Comparison of ENCODE assay signal across 8 mouse cellular contexts in the genomic region with DNA sequence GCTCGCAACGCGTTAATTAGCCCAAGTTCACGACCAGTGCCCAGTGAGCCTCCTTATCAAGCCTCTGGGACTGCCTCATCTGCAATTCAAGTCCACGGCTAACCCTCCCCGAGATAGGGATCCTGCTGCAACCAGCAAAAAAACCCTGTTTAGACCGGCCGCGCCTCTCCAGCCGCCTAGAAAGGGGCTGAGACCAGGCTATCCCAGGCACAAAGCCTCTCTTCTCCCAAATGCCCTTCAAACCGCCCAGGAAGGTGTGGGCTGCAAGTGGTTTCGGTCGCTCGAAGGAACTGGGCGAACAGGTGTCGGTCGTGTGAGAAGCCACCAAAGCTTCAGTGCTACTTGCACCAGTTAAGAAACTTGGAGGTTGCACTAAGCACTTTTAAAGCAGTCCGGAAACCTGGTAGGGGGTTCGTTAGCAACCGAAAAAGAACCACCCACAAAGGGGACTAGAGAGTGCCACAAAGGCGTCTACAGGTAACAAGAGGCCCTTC. TPM values are rescaled to one million over a fixed set of nuclear protein-coding genes. Genes with fewer than 3 reads are reported as not detected.
A peak's percentile ranks its signal among the peaks of the same experiment; 100 is the strongest.
DNase-seq lines count a peak whose midpoint lies in the region; ATAC-seq and TF ChIP-seq lines count a peak whose summit lies in the region.

No protein-coding gene starts in this region.

- peak overlapping the region; percentile 68 for H3ac ChIP-seq in myocyte (ENCODE audit: control insufficient read depth, insufficient read length)

- WGBS in hindbrain, embryonic 16.5 days: under 1% methylated on average over 21 of the region's 21 CpGs
- WGBS in liver, embryonic 13.5 days (ENCODE audit: insufficient replicate concordance): under 1% methylated on average over 21 of the region's 21 CpGs

- no peak for TF ChIP-seq POLR2A in myocyte (IDR thresholded peaks at IDR 0.05; ENCODE audit: insufficient read length, low read depth)

- peak; percentile 25 to 60 for DNase-seq in urinary bladder, adult 18-20 months (ENCODE audit: low spot score in 2 of 2)
- DNase-seq in urinary bladder, postnatal 10 days (ENCODE audit: low spot score): no peak
- peak; percentile 72 for DNase-seq in liver, embryonic 13.5 days
- peak; percentile 63 to 68 for DNase-seq in thymus, postnatal 36 days

- no peaks in the 10 kb centered on the region for H3K9me3 ChIP-seq in erythroblast, embryonic 14.5 days (ENCODE audit: control insufficient read depth, low read length)
- H3K9me3 ChIP-seq in hindbrain, embryonic 16.5 days (ENCODE audit: control insufficient read depth, low read length): no peaks in the 10 kb centered on the region
- no peaks in the 10 kb centered on the region for H3K9me3 ChIP-seq in liver, embryonic 13.5 days (replicated peaks)

- peaks cover 63% of the 10 kb centered on the region for H3K4me1 ChIP-seq in erythroblast, embryonic 14.5 days (ENCODE audit: control insufficient read depth)
- H3K4me1 ChIP-seq in hindbrain, embryonic 16.5 days (ENCODE audit: control insufficient read depth, insufficient read depth, low read depth, low read length): peaks cover 16% of the 10 kb centered on the region
- H3K4me1 ChIP-seq in liver, embryonic 13.5 days (replicated peaks): peaks cover 54% of the 10 kb centered on the region

- peaks cover 12% of the 10 kb centered on the region for H3K36me3 ChIP-seq in erythroblast, embryonic 14.5 days (ENCODE audit: control insufficient read depth)
- no peaks in the 10 kb centered on the region for H3K36me3 ChIP-seq in hindbrain, embryonic 16.5 days (ENCODE audit: control insufficient read depth, insufficient read depth, low read length)
- no peaks in the 10 kb centered on the region for H3K36me3 ChIP-seq in liver, embryonic 13.5 days
- H3K36me3 ChIP-seq in myocyte (ENCODE audit: control insufficient read depth, insufficient read depth): no peaks in the 10 kb centered on the region

- no peaks in the 10 kb centered on the region for H3K27me3 ChIP-seq in erythroblast, embryonic 14.5 days (ENCODE audit: control insufficient read depth)
- H3K27me3 ChIP-seq in hindbrain, embryonic 16.5 days (replicated peaks; ENCODE audit: control insufficient read depth, insufficient read depth, low read length): peaks cover 6% of the 10 kb centered on the region
- no peaks in the 10 kb centered on the region; the same call in 1 of the 2 replicates for H3K27me3 ChIP-seq in liver, embryonic 13.5 days
- H3K27me3 ChIP-seq in myocyte (ENCODE audit: control insufficient read depth, insufficient read depth, insufficient read length): no peaks in the 10 kb centered on the region

- no peak; the same call in 1 of the 2 replicates for ATAC-seq in hindbrain, embryonic 16.5 days
- ATAC-seq in liver, embryonic 13.5 days (ENCODE audit: low read depth): peak; percentile 66
- ATAC-seq in monocyte, adult 5-6 weeks (replicated peaks; ENCODE audit: insufficient number of reproducible peaks, low FRiP score, low TSS enrichment, poor library complexity, severe bottlenecking): no peak

- H3K9ac ChIP-seq in hindbrain, embryonic 16.5 days (ENCODE audit: low read depth, low read length): peak overlapping the region; percentile 75
- peak overlapping the region; percentile 91 for H3K9ac ChIP-seq in liver, embryonic 13.5 days

- peaks cover 44% of the 10 kb centered on the region for H3K79me2 ChIP-seq in myocyte (ENCODE audit: control insufficient read depth, insufficient read depth)

- peak overlapping the region; percentile 88 for H3K4me3 ChIP-seq in erythroblast, embryonic 14.5 days (replicated peaks)
- peak overlapping the region; percentile 69 for H3K4me3 ChIP-seq in hindbrain, embryonic 16.5 days (ENCODE audit: low read length)
- peak overlapping the region; percentile 89 for H3K4me3 ChIP-seq in liver, embryonic 13.5 days (replicated peaks)
- peak overlapping the region; percentile 91 for H3K4me3 ChIP-seq in myocyte

- H3K27ac ChIP-seq in hindbrain, embryonic 16.5 days (ENCODE audit: low read depth, low read length): peak overlapping the region; percentile 69
- H3K27ac ChIP-seq in liver, embryonic 13.5 days: peak overlapping the region; percentile 82

- peak overlapping the region; percentile 96 for H3K4me2 ChIP-seq in hindbrain, embryonic 16.5 days (ENCODE audit: low read length)
- H3K4me2 ChIP-seq in liver, embryonic 13.5 days: peak overlapping the region; percentile 92
- H3K4me2 ChIP-seq in myocyte (ENCODE audit: low read depth): peak overlapping the region; percentile 94

TF ChIP-seq in myocyte, 11 proteins besides CTCF, POLR2A, EP300 and RAD21:
- TF ChIP-seq MYOD1 (IDR thresholded peaks at IDR 0.05; ENCODE audit: control insufficient read depth in 1 of 3, insufficient read length in 2 of 3, low read depth in 2 of 3): peak in 2 of 3 experiments; percentile 13 to 58
- no peak for TF ChIP-seq TCF3 (IDR thresholded peaks at IDR 0.05; ENCODE audit: insufficient read length, low read depth)

RNA-seq across cellular contexts. Expression of a gene that starts 0.5 kb away (rescaled TPM):
- 10.2 and 11.2 TPM in 2 replicates for polyA plus RNA-seq in erythroblast, embryonic 14.5 days (2012)
- 69.9 and 73.3 TPM in 2 replicates for polyA plus RNA-seq in hindbrain, embryonic 16.5 days (2015; fragmentation: Nextera tagmentation; extraction: Ambion mirVana)
- 55.6 and 63.1 TPM in 2 replicates for polyA plus RNA-seq in liver, embryonic 13.5 days (2015; fragmentation: Nextera tagmentation; extraction: Ambion mirVana)
- polyA plus RNA-seq in myocyte (2012; fragmentation: generic; extraction: Trizol): 35.9 TPM
- 389 to 480 TPM (median 421 TPM) in 3 replicates for total RNA-seq in monocyte, adult 5-6 weeks (2017)
